Mouse (Mus musculus) lung, adult 18-20 months (tissue): ENCODE data around the gene Ndufs2.
"Not testable (repeated sequence)": the region's sequence is repeated elsewhere in the genome, so short reads cannot be mapped to it uniquely, and the experiment has no call there.

Source experiments
- DNase-seq, 2 experiments: peaks; one replicate each; pipeline ENCODE4 v3.0.0; 2022; ENCODE audit warnings: mixed read lengths in 2 of 2

The Ndufs2 gene

GRCm38 (mm10) chr1:171251594-171252324 lies 571 bp upstream of the Ndufs2 start:
- no peak for DNase-seq

GRCm38 (mm10) chr1:171249913-171250600 lies 1.1 kb downstream of the Ndufs2 start, which contains the start of gene Adamts4:
TSS of gene Adamts4 (plus strand) at chr1:171250421.
- no peak for DNase-seq

GRCm38 (mm10) chr1:171248386-171249226 lies 2.6 kb downstream of the Ndufs2 start:
- no peak for DNase-seq

- DNase-seq = no peak
Observed at GRCm38 (mm10) chr1:171247916-171248315, 3.3 kb downstream of the Ndufs2 start.

- peak in 1 of 2 experiments; percentile 32 for DNase-seq
Observed at GRCm38 (mm10) chr1:171247453-171247841, 3.7 kb downstream of the Ndufs2 start.

GRCm38 (mm10) chr1:171246709-171247452 lies 4.3 kb downstream of the Ndufs2 start:
- DNase-seq = peak; percentile 98 to 99

GRCm38 (mm10) chr1:171245353-171245752 lies 5.8 kb downstream of the Ndufs2 start:
- no peak for DNase-seq

- not testable (repeated sequence) for DNase-seq
Observed at GRCm38 (mm10) chr1:171241952-171242351, 9.2 kb downstream of the Ndufs2 start.

GRCm38 (mm10) chr1:171240911-171241310 lies 10.3 kb downstream of the Ndufs2 start:
- DNase-seq = no peak

- peak; percentile 35 to 65 for DNase-seq
Observed at GRCm38 (mm10) chr1:171239992-171240744, 11.0 kb downstream of the Ndufs2 start.

GRCm38 (mm10) chr1:171238463-171238862 lies 12.7 kb downstream of the Ndufs2 start:
- DNase-seq = peak; percentile 68 to 73

- DNase-seq = no peak
Observed at GRCm38 (mm10) chr1:171237438-171237837, 13.8 kb downstream of the Ndufs2 start.

GRCm38 (mm10) chr1:171235791-171236190 lies 15.4 kb downstream of the Ndufs2 start:
- DNase-seq = no peak

- no peak for DNase-seq
Observed at GRCm38 (mm10) chr1:171234538-171234937, 16.6 kb downstream of the Ndufs2 start.

GRCm38 (mm10) chr1:171234126-171234525 lies 17.1 kb downstream of the Ndufs2 start, which contains the start of gene Fcer1g:
TSS of gene Fcer1g (minus strand) at chr1:171234365.
- DNase-seq = peak in 1 of 2 experiments; percentile 70

GRCm38 (mm10) chr1:171232800-171233730 lies 18.1 kb downstream of the Ndufs2 start:
- peak; percentile 55 to 76 for DNase-seq

- DNase-seq = no peak
Observed at GRCm38 (mm10) chr1:171232348-171232747, 18.8 kb downstream of the Ndufs2 start.

- DNase-seq = no peak
Observed at GRCm38 (mm10) chr1:171231844-171232243, 19.3 kb downstream of the Ndufs2 start.

GRCm38 (mm10) chr1:171230215-171230614 lies 21.0 kb downstream of the Ndufs2 start:
- no peak for DNase-seq

- no peak for DNase-seq
Observed at GRCm38 (mm10) chr1:171229750-171230149, 21.4 kb downstream of the Ndufs2 start.
